Mouse (Mus musculus) myocyte (in vitro differentiated cells): ENCODE data around the gene Fbxo17. TPM values are rescaled to one million over a fixed set of nuclear protein-coding genes. Genes with fewer than 3 reads are reported as not detected.
A peak's percentile ranks its signal among the peaks of the same experiment; 100 is the strongest.
"Not testable (repeated sequence)": the region's sequence is repeated elsewhere in the genome, so short reads cannot be mapped to it uniquely, and the experiment has no call there.

ENCODE experiments used
- H3K27me3 ChIP-seq: one replicate; pipeline ENCODE4 v1.6.1; 2011; ENCODE audit not compliant: control insufficient read depth, insufficient read depth, insufficient read length
- H3K36me3 ChIP-seq: one replicate; pipeline ENCODE4 v1.6.1; 2011; ENCODE audit not compliant: control insufficient read depth, insufficient read depth
- H3K4me2 ChIP-seq: one replicate; pipeline ENCODE4 v1.6.1; 2011; ENCODE audit warnings: low read depth, control low read depth
- H3K4me3 ChIP-seq: one replicate; pipeline ENCODE4 v1.5.1; 2011; ENCODE audit warnings: mild to moderate bottlenecking, control low read depth, moderate library complexity
- H3K79me2 ChIP-seq: one replicate; pipeline ENCODE4 v1.6.1; 2011; ENCODE audit not compliant: control insufficient read depth, insufficient read depth
- H3ac ChIP-seq: one replicate; pipeline ENCODE4 v1.6.1; 2011; ENCODE audit not compliant: control insufficient read depth, insufficient read length
- CEBPB ChIP-seq: IDR thresholded peaks from 2 replicates; pipeline ENCODE4 v1.6.1; 2011; ENCODE audit warnings: mild to moderate bottlenecking, moderate library complexity; ENCODE audit not compliant: poor library complexity, insufficient read depth, severe bottlenecking
- E2F4 ChIP-seq: IDR thresholded peaks from one replicate; pipeline ENCODE4 v1.6.1; 2011; ENCODE audit warnings: mild to moderate bottlenecking, control low read depth, moderate library complexity; ENCODE audit not compliant: insufficient read depth
- MAX ChIP-seq: IDR thresholded peaks from one replicate; pipeline ENCODE4 v1.6.1; 2011; ENCODE audit warnings: low read depth, mild to moderate bottlenecking, control low read depth
- MYOD1 ChIP-seq, 3 experiments: IDR thresholded peaks; one replicate each; pipeline ENCODE4 v1.6.1; 2011; ENCODE audit warnings: control low read depth in 2 of 3, low read depth in 2 of 3, mild to moderate bottlenecking in 2 of 3, moderate library complexity in 1 of 3; ENCODE audit not compliant: insufficient read length in 2 of 3, control insufficient read depth in 1 of 3
- MYOG ChIP-seq, 3 experiments: IDR thresholded peaks; one replicate each; pipeline ENCODE4 v1.6.1; 2011; ENCODE audit warnings: control low read depth in 2 of 3, low read depth in 2 of 3, mild to moderate bottlenecking in 2 of 3; ENCODE audit not compliant: insufficient read length in 2 of 3, control insufficient read depth in 1 of 3, insufficient read depth in 1 of 3
- POLR2A ChIP-seq: IDR thresholded peaks from one replicate; pipeline ENCODE4 v1.6.1; 2011; ENCODE audit warnings: low read depth, mild to moderate bottlenecking, control low read depth, moderate library complexity; ENCODE audit not compliant: insufficient read length
- POLR2AphosphoS2 ChIP-seq: IDR thresholded peaks from one replicate; pipeline ENCODE4 v1.6.1; 2011; ENCODE audit warnings: low read depth, control low read depth; ENCODE audit not compliant: insufficient read length
- REST ChIP-seq: IDR thresholded peaks from one replicate; pipeline ENCODE4 v1.6.1; 2011; ENCODE audit warnings: mild to moderate bottlenecking, control low read depth, moderate library complexity; ENCODE audit not compliant: insufficient read depth, insufficient read length
- SRF ChIP-seq: IDR thresholded peaks from one replicate; pipeline ENCODE4 v1.6.1; 2011; ENCODE audit warnings: low read depth; ENCODE audit not compliant: control insufficient read depth, insufficient read length
- TCF12 ChIP-seq: IDR thresholded peaks from one replicate; pipeline ENCODE4 v1.6.1; 2011; ENCODE audit warnings: mild to moderate bottlenecking, control low read depth; ENCODE audit not compliant: poor library complexity, insufficient read depth, severe bottlenecking
- TCF3 ChIP-seq: IDR thresholded peaks from one replicate; pipeline ENCODE4 v1.6.1; 2011; ENCODE audit warnings: low read depth, control low read depth; ENCODE audit not compliant: insufficient read length
- USF1 ChIP-seq: IDR thresholded peaks from one replicate; pipeline ENCODE4 v1.6.1; 2011; ENCODE audit warnings: low read depth, mild to moderate bottlenecking, control low read depth, moderate library complexity
- polyA plus RNA-seq: library from polyadenylated mRNA; unstranded; fragments of >200 nt; fragmentation: generic; extraction: Trizol; gene quantifications from one replicate; pipeline ENCODE4 v1.2.1, GENCODE M21; 2012; ENCODE audit warnings: missing spikeins

Fbxo17 gene
- polyA plus RNA-seq: 33.1 TPM

DNA sequence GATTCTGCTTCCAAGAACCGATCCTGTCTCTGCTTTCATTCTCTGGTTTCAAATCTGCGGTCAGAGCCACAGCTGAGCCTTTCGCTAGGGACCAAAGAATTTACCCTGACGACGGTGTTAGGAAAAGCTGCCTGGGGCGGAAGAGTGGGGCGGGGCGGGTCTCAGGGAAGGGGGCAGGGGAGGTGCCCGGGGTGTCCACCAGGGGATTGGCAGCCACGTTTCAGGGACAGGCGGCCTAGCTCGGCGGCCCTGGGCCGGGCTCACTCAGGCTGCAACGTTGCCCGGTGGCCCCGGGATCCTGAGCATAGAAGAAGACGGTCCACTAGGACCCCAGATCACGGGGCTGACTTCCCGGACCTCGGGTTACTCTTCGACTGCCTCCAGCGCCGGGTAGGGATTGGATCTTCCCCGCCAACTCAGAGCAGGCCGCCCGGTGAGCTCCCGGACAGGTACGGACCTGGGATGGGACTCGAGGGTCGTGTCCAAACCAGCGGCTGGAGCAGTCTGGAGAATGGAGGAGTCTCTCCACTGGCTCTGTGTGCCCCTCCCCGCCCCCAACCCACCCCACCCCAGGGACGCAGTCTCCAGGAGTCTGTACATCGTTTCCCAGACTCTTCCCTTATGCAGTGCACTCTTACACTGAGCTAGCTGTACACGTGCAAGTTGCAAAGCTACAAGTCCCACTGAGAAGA, at the start of gene Fbxo17:
Gene Fbxo17, plus strand, starts transcription at position 215 of the 692 bp plus-strand sequence.
- H3K36me3 ChIP-seq: no peaks in the 10 kb centered on the region
- peak within 1 kb of the TSS; percentile 78 for H3ac ChIP-seq
- no peaks in the 10 kb centered on the region for H3K27me3 ChIP-seq
- H3K79me2 ChIP-seq: peaks cover 20% of the 10 kb centered on the region
- H3K4me3 ChIP-seq: peak within 1 kb of the TSS; percentile 64
- peak within 1 kb of the TSS; percentile 81 for H3K4me2 ChIP-seq
- TF ChIP-seq CEBPB: no peak
- TF ChIP-seq TCF3: no peak
- no peak for TF ChIP-seq REST
- TF ChIP-seq SRF: no peak
- TF ChIP-seq MYOD1 (IDR thresholded peaks at IDR 0.05; ENCODE audit: control insufficient read depth in 1 of 3, insufficient read length in 2 of 3, low read depth in 2 of 3): peak in 2 of 3 experiments; percentile 27 to 53
- TF ChIP-seq POLR2AphosphoS2: no peak
- TF ChIP-seq E2F4: no peak
- peak; percentile 45 for TF ChIP-seq TCF12
- peak; percentile 80 for TF ChIP-seq POLR2A
- peak in 2 of 3 experiments; percentile 45 to 78 for TF ChIP-seq MYOG (IDR thresholded peaks at IDR 0.05; ENCODE audit: control insufficient read depth in 1 of 3, insufficient read depth in 1 of 3, insufficient read length in 2 of 3, low read depth in 2 of 3)

DNA sequence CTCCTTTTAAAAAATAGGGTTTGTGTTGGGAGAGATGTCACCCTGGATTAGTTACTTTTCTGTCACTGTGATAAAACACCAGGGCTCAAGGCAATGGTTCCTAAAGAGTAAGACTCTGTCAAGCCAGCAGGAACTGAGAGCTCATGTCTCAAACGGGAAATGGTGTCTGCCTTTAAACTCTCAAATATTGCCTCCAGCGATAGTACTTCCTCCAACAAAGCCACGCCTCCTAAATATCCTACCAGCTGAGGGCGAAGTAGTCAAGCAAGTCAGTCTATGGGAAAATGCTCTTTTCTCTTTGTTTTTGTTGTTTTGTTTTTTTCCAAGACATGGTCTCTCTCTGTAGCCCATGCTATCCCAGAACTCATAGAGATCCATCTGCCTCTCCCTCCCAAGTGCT, 45.4 kb upstream of the Fbxo17 start:
- no peak overlapping the region for H3ac ChIP-seq
- H3K79me2 ChIP-seq: no peaks in the 10 kb centered on the region
- TF ChIP-seq REST (no peak), CEBPB (no peak), MYOG (IDR thresholded peaks at IDR 0.05; ENCODE audit: control insufficient read depth in 1 of 3, insufficient read depth in 1 of 3, insufficient read length in 2 of 3, low read depth in 2 of 3) (no peak), POLR2A (no peak), TCF12 (no peak), SRF (no peak), MYOD1 (IDR thresholded peaks at IDR 0.05; ENCODE audit: control insufficient read depth in 1 of 3, insufficient read length in 2 of 3, low read depth in 2 of 3) (no peak), MAX (no peak), TCF3 (no peak), E2F4 (no peak), USF1 (no peak), POLR2AphosphoS2 (no peak)
- no peak overlapping the region for H3K4me2 ChIP-seq
- H3K4me3 ChIP-seq: no peak overlapping the region
- H3K36me3 ChIP-seq: no peaks in the 10 kb centered on the region
- H3K27me3 ChIP-seq: no peaks in the 10 kb centered on the region

DNA sequence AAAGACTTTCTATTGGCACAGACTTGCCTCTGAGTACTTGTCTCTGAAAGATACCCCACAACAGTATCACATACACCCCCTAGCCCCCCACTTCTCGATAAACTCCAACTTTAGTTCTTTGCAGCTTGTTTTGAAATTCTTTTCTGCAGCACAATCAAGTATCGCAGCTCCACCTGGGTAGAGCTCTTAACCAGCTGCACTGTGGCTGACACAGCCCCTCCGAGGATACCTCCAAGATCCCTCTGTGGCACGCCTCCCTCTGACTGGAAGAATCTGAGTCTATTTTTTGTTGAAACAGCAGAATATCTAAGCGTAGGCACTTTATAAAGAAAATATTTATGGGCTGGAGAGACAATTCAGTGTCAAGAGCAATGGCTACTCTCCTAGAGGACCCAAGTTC, 44.3 kb upstream of the Fbxo17 start:
- no peak overlapping the region for H3K4me3 ChIP-seq
- H3K4me2 ChIP-seq: no peak overlapping the region
- peaks cover 5% of the 10 kb centered on the region for H3K27me3 ChIP-seq
- H3ac ChIP-seq: no peak overlapping the region
- TF ChIP-seq SRF (no peak), REST (no peak), MAX (no peak), E2F4 (no peak), USF1 (no peak), POLR2A (no peak), MYOD1 (IDR thresholded peaks at IDR 0.05; ENCODE audit: control insufficient read depth in 1 of 3, insufficient read length in 2 of 3, low read depth in 2 of 3) (no peak), CEBPB (no peak), TCF3 (no peak), TCF12 (no peak), POLR2AphosphoS2 (no peak), MYOG (IDR thresholded peaks at IDR 0.05; ENCODE audit: control insufficient read depth in 1 of 3, insufficient read depth in 1 of 3, insufficient read length in 2 of 3, low read depth in 2 of 3) (no peak)
- H3K36me3 ChIP-seq: no peaks in the 10 kb centered on the region
- H3K79me2 ChIP-seq: no peaks in the 10 kb centered on the region

DNA sequence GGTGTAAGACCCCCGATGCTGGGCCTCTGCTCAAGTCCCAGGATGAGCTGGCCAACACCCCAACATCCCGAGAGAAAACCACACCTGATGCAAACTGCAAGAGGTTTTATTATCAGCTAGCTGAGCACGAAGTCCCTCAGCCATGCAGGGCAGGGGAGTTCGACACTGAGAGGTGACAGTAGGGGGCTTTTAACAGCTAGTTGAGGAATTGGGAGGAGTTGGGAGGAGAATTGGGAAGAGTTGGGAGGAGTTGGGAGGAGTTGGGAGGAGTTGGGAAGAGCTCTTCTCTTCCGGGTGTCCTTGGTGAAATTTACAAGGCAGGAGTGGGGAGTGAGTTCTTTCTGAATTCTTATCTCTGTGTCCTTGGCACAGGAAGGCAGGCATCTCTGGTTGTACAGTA, 43.8 kb upstream of the Fbxo17 start:
- not testable (repeated sequence) for H3K36me3 ChIP-seq, H3K4me3 ChIP-seq, H3K79me2 ChIP-seq, H3K4me2 ChIP-seq, H3K27me3 ChIP-seq, H3ac ChIP-seq

DNA sequence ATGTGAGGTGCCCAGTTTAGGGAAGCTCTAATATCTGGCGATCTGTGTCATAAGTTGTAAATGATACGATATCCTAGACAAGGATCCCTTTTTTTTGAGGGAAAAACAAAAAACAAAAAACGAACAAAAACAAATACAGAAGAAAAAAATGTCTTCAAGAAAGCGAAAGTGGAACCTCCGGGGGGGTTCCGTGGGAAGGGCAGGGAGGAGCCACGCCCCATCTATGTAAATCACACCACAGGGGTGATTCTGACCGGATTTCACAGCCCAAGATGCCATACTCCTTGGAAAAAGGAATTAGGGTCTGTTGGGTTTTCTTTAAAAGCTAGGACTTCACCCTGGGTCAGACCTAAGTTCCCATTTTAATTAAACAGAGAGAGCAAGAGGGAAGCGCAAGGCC, 41.6 kb upstream of the Fbxo17 start:
- H3ac ChIP-seq: no peak overlapping the region
- H3K79me2 ChIP-seq: no peaks in the 10 kb centered on the region
- H3K4me2 ChIP-seq: no peak overlapping the region
- no peak overlapping the region for H3K4me3 ChIP-seq
- peaks cover 5% of the 10 kb centered on the region for H3K27me3 ChIP-seq
- no peaks in the 10 kb centered on the region for H3K36me3 ChIP-seq
- no peak for TF ChIP-seq MAX
- TF ChIP-seq POLR2A: no peak
- TF ChIP-seq MYOD1 (IDR thresholded peaks at IDR 0.05; ENCODE audit: control insufficient read depth in 1 of 3, insufficient read length in 2 of 3, low read depth in 2 of 3): no peak
- TF ChIP-seq SRF: no peak
- no peak for TF ChIP-seq USF1
- TF ChIP-seq TCF3: no peak
- TF ChIP-seq CEBPB: no peak
- no peak for TF ChIP-seq TCF12
- TF ChIP-seq POLR2AphosphoS2: no peak
- TF ChIP-seq MYOG (IDR thresholded peaks at IDR 0.05; ENCODE audit: control insufficient read depth in 1 of 3, insufficient read depth in 1 of 3, insufficient read length in 2 of 3, low read depth in 2 of 3): no peak
- TF ChIP-seq E2F4: no peak
- no peak for TF ChIP-seq REST
